Mouse (Mus musculus): ENCODE results near the gene Smim13. TPM values are rescaled to one million over a fixed set of nuclear protein-coding genes. Genes with fewer than 3 reads are reported as not detected.
"Not testable (repeated sequence)": the region's sequence is repeated elsewhere in the genome, so short reads cannot be mapped to it uniquely, and the experiment has no call there.

Smim13 gene
- 9.9 and 10.9 TPM in 2 replicates for polyA plus RNA-seq (2016; fragmentation: Nextera tagmentation; extraction: Ambion mirVana)

DNA sequence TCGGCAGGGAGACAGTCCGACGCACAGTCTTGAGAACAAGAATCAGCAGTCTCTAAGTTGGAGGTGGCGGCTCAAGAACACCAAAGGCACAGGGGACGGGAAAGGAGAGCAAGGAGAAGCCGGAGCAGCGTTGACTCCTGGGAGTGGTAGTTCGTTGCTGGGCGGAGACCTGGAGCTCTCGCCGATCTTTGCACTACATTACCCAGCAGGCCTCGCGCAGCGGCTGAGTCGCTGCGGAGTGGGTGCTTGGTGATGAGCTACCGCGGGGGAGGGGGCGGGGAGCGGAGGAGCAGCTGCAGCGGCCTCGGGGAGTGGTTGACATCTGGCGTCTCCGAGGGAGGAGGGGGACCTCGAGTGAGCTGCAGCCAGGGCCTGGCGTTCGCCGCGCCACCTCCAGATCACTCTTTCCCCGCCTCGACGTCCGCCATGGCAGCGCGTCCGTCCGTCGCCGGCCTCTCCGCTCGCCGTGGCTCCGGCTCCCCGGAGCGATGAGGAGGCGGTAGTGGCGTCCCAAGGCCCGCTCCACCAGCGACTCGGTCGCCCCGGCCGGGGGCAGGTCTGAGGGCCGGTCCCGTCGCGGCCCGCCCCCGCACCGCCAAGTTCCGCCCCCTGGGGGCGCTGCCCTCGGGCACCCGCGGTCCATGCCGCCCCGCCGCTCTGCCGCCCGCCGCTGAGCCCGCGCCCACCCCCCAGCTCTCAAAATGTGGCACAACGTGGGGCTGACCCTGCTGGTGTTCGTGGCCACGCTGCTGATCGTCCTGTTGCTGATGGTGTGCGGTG, at the start of gene Smim13:
Smim13 (plus strand) TSS at position 307 of the 780 bp plus-strand sequence.
- no peaks in the 10 kb centered on the region for H3K9me3 ChIP-seq (replicated peaks)
- under 1% methylated on average over 76 of the region's 78 CpGs for WGBS
- H3K27me3 ChIP-seq (ENCODE audit: low read depth, poor library complexity, severe bottlenecking), result no peaks in the 10 kb centered on the region
- peaks cover 19% of the 10 kb centered on the region for H3K4me1 ChIP-seq
- H3K27ac ChIP-seq (replicated peaks), result peak within 1 kb of the TSS; percentile 94
- no peaks in the 10 kb centered on the region for H3K36me3 ChIP-seq
- DNase-seq (ENCODE audit: low spot score), result peak; percentile 96
- peak within 1 kb of the TSS; percentile 82 for H3K4me3 ChIP-seq

DNA sequence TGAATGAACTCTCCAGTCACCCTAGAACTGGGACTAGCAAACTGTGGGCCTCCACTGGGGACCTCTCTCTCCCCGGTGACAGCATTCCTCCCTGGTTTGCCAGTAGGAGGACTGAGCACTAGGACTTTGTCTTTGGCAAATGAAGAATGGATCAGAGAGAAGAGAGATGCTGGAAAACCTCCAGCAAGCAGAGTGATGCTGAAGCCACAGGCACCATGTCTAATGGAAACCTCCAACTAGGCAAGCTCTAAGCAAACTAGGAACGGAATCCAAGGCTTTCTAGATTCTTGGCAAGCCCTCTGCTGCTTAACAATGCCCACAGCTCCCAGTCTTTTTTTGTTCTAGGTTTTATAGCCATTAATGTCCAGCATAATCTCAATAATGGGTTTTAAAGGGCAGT, 48.8 kb upstream of the Smim13 start:
- 90% methylated on average over 2 of the region's 2 CpGs for WGBS
- no peaks in the 10 kb centered on the region for H3K9me3 ChIP-seq (replicated peaks)
- no peak overlapping the region for H3K4me3 ChIP-seq
- H3K27ac ChIP-seq (replicated peaks), result no peak overlapping the region; the same call in 1 of the 2 replicates
- peaks cover 16% of the 10 kb centered on the region for H3K4me1 ChIP-seq
- H3K27me3 ChIP-seq (ENCODE audit: low read depth, poor library complexity, severe bottlenecking), result no peaks in the 10 kb centered on the region
- DNase-seq (ENCODE audit: low spot score), result no peak
- peaks cover 6% of the 10 kb centered on the region for H3K36me3 ChIP-seq

DNA sequence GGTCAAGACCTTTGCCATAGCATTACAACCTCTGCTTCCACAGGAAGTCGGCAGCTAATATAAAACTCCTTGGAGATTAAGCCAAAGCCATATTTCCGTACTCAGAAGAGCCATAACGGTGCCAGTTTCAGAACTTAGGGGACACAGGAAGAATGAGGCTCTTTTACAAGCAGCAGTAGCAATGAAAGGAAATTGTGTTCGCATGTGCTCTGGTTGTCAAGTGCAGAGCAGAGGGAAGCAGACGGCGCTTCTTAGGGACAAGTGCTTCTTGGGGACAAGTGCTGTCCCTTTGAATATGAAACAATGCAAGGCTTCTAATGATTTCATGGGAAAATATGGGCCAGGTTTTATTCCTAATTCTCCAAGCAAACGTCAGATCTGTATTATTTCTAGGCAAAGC, 46.4 kb upstream of the Smim13 start:
- no peak for DNase-seq (ENCODE audit: low spot score)
- Histone ChIP-seq H3K4me3 (no peak overlapping the region), H3K27me3 (ENCODE audit: low read depth, poor library complexity, severe bottlenecking) (no peaks in the 10 kb centered on the region), H3K9me3 (replicated peaks) (no peaks in the 10 kb centered on the region), H3K4me1 (peaks cover 16% of the 10 kb centered on the region), H3K36me3 (no peaks in the 10 kb centered on the region), H3K27ac (replicated peaks) (no peak overlapping the region)
- WGBS, result 77% methylated on average over 7 of the region's 7 CpGs

DNA sequence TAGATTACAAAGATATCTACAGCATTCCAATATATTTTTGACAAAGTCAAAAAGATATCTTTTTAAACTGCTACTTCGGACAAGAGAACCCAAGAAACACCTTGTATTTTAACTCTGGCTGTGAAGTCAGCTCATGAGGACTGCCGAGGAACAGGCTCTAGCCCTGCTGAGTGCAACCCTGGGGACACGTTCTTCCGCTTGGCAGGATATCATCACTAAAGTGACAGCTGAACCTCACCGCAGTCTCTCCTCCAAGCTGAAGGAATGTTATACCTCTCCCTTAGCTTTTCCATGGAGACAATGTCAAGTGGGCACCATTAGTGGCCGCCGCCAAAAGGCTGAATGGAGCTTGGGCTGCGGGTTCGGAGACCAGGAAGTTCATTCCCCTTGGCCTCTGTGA, 46.0 kb upstream of the Smim13 start:
- 81% methylated on average over 9 of the region's 9 CpGs for WGBS
- no peaks in the 10 kb centered on the region for H3K36me3 ChIP-seq
- no peak overlapping the region for H3K27ac ChIP-seq (replicated peaks)
- H3K4me1 ChIP-seq, result peaks cover 16% of the 10 kb centered on the region
- DNase-seq (ENCODE audit: low spot score), result no peak
- H3K4me3 ChIP-seq, result no peak overlapping the region
- H3K9me3 ChIP-seq (replicated peaks), result no peaks in the 10 kb centered on the region
- H3K27me3 ChIP-seq (ENCODE audit: low read depth, poor library complexity, severe bottlenecking), result no peaks in the 10 kb centered on the region

DNA sequence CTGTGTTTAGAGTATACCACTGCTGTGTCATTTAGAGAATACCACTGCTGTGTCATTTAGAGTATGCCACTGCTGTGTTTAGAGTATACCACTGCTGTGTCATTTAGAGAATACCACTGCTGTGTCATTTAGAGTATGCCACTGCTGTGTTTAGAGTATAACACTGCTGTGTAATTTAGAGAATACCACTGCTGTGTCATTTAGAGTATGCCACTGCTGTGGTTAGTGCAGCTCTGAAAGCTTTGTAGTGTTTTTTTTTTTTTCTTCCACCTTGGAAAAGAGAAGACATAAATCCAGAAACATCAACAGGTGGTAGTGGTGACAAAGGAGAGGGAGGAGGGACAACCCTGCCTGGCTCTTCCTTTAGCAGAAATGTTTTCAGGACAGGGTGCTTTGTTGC, 44.1 kb upstream of the Smim13 start:
- H3K27me3 ChIP-seq (ENCODE audit: low read depth, poor library complexity, severe bottlenecking); H3K27ac ChIP-seq (replicated peaks); H3K36me3 ChIP-seq; DNase-seq (ENCODE audit: low spot score); H3K9me3 ChIP-seq (replicated peaks); H3K4me3 ChIP-seq: not testable (repeated sequence)
- H3K4me1 ChIP-seq, result peaks cover 16% of the 10 kb centered on the region

DNA sequence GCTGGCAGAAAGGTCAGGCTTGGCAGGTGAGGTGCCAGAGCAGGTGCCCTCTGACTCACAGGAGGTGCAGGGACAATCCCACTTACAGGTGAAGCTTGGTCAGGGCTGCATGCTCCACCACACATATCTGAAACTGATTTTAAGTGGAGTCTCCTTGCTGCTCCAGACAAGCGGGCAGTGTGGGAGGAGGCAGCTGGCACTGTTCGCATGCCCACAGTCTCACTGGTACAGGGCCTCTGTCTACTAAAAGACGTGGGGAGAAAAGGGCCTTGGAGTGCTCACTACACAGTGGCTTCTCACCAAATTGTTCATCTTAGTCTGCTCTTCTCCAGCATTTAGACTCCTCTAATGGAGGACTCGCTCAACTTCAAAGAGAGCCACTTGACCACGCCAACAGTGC, 43.4 kb upstream of the Smim13 start:
- Histone ChIP-seq H3K27me3 (ENCODE audit: low read depth, poor library complexity, severe bottlenecking) (no peaks in the 10 kb centered on the region), H3K4me1 (peaks cover 16% of the 10 kb centered on the region), H3K36me3 (no peaks in the 10 kb centered on the region), H3K27ac (replicated peaks) (no peak overlapping the region), H3K9me3 (replicated peaks) (no peaks in the 10 kb centered on the region), H3K4me3 (no peak overlapping the region)
- DNase-seq (ENCODE audit: low spot score), result no peak
- 86% methylated on average over 5 of the region's 5 CpGs for WGBS

DNA sequence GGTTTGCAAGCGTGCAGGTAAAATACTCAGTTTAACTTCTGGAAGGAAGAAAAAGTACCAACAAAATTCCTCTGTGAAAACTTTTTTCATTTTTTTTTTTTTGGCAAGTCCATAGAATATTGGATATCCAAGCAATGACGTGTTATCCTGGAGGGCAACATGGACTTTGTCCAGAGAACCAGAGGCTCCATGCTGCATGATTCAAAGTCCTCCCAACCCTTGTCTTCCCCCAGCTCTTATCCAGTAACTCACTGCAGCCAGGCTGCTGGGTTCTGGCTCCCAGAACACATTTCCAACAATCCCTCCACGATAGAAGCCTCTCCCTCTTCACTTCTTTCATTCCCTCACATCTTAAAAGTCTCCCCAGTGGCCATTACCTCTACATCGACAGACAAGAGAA, 38.4 kb upstream of the Smim13 start:
- Histone ChIP-seq H3K9me3 (replicated peaks) (no peaks in the 10 kb centered on the region), H3K36me3 (no peaks in the 10 kb centered on the region), H3K4me1 (peaks cover 3% of the 10 kb centered on the region; the same call in 1 of the 2 replicates), H3K4me3 (no peak overlapping the region), H3K27me3 (ENCODE audit: low read depth, poor library complexity, severe bottlenecking) (no peaks in the 10 kb centered on the region), H3K27ac (replicated peaks) (no peak overlapping the region)
- DNase-seq (ENCODE audit: low spot score), result no peak
- WGBS, result 88% methylated on average over 4 of the region's 4 CpGs

DNA sequence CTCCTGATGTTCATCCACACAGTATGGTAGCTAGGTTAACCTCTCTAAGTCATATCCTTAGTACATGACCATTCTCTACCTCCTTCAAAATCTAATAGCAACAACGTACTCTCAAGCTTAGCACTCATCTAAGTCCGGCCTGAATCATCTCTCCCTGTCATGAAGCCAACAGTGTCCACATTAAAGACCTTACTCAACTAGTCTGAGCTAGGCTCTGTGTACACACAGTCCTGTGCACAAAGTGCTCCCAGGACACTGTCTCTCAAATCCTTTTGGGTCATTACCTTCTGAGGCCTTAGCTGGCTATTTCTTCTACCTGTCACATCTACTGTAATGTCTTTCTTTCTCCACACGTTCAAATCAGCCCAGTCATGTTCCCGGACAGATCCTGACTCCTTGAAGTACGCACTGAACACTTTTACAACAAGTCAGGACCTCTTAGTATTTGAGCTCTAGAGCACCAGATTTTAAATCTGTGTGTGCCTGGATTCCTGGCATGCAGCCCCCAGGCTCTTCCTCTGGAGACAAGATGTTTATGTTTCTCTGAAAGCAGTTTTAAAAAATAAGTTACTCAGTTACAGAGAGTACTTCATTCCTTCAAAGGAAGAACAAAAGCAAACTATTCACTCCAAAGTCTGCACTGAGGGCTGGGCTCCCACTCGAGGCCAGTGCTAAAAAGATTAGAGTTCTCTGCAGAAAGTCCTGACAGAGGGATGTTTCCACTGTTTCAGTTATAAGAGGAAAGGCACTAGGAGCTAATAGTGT, 36.9 kb upstream of the Smim13 start:
- no peak for DNase-seq (ENCODE audit: low spot score)
- no peaks in the 10 kb centered on the region for H3K9me3 ChIP-seq (replicated peaks)
- H3K4me3 ChIP-seq, result no peak overlapping the region
- H3K4me1 ChIP-seq, result peaks cover 3% of the 10 kb centered on the region; the same call in 1 of the 2 replicates
- no peaks in the 10 kb centered on the region for H3K36me3 ChIP-seq
- 82% methylated on average over 6 of the region's 6 CpGs for WGBS
- no peaks in the 10 kb centered on the region for H3K27me3 ChIP-seq (ENCODE audit: low read depth, poor library complexity, severe bottlenecking)
- H3K27ac ChIP-seq (replicated peaks), result no peak overlapping the region; the same call in 1 of the 2 replicates

DNA sequence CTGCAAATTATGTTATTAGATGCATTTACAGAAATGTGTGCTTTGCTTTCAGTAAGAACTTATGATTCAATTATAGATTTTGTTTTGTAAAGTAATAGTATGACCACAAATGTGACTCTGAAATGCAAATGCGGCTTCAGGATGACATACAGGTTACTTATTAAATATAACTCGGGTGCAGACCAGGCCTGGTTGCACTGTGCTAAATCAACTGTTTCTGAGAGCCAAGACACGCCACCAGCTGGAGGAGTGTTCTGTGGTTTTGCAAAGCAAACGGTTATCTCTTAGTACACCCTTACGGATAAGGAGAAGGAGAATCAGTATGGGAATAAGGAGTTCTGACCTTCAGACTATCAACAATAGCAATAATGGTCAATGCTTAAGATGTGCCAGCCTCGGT, 34.0 kb upstream of the Smim13 start:
- H3K27ac ChIP-seq (replicated peaks), result no peak overlapping the region
- peaks cover 21% of the 10 kb centered on the region for H3K4me1 ChIP-seq
- WGBS, result 90% methylated on average over 6 of the region's 6 CpGs
- DNase-seq (ENCODE audit: low spot score), result no peak
- peaks cover 2% of the 10 kb centered on the region; the same call in 1 of the 2 replicates for H3K9me3 ChIP-seq (replicated peaks)
- no peak overlapping the region for H3K4me3 ChIP-seq
- H3K27me3 ChIP-seq (ENCODE audit: low read depth, poor library complexity, severe bottlenecking), result no peaks in the 10 kb centered on the region
- H3K36me3 ChIP-seq, result no peaks in the 10 kb centered on the region

DNA sequence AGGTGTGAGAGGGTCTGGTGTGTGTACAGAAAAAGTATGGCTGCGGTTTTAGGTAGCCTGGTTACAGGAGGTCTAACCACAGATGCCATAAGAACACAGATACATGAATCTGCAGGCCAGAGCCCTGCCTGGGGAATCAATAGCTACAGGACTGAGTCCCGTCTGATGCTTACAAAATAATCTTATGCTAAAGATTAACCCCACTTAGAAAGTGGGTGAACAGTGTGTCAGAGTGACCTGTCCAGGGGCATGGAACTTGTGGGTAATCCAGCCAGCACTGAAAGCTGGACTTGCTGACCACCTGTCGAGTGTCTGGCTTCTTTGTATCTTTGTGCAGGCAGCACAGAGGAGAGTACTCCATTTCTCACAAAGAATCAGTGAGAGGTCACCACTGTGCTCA, 33.4 kb upstream of the Smim13 start:
- no peak for DNase-seq (ENCODE audit: low spot score)
- Histone ChIP-seq H3K36me3 (no peaks in the 10 kb centered on the region), H3K4me1 (peaks cover 21% of the 10 kb centered on the region), H3K27ac (replicated peaks) (no peak overlapping the region), H3K9me3 (replicated peaks) (peaks cover 6% of the 10 kb centered on the region; the same call in 1 of the 2 replicates), H3K27me3 (ENCODE audit: low read depth, poor library complexity, severe bottlenecking) (no peaks in the 10 kb centered on the region), H3K4me3 (no peak overlapping the region)
- WGBS, result 68% methylated on average over 3 of the region's 3 CpGs

DNA sequence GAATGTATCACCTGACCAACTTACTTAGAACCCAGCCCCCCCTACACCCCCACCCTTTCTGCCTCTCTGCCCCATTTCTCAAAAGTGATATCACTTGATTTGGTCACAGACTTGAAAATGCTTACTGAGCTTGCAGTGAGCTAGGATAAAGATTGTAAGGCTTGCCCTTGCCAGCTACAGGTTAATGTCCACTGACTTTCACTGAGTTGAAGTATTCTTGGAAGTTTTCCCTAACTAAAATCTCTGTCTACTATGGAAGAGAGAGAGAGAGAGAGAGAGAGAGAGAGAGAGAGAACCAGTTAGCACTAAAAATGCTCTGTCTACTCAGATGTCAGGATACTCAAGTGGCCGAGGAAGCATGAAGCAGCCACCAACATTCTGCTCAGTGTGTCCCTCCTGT, 30.6 kb upstream of the Smim13 start:
- Histone ChIP-seq H3K4me1 (peaks cover 17% of the 10 kb centered on the region), H3K36me3 (no peaks in the 10 kb centered on the region), H3K4me3 (peak overlapping the region; percentile 73), H3K9me3 (replicated peaks) (peaks cover 30% of the 10 kb centered on the region; the same call in 1 of the 2 replicates), H3K27me3 (ENCODE audit: low read depth, poor library complexity, severe bottlenecking) (no peaks in the 10 kb centered on the region), H3K27ac (replicated peaks) (0 out of 2 replicates have a peak overlapping the region, but pooled peaks have one; percentile 94)
- DNase-seq (ENCODE audit: low spot score), result no peak
- 52% methylated on average over 1 of the region's 1 CpGs for WGBS

DNA sequence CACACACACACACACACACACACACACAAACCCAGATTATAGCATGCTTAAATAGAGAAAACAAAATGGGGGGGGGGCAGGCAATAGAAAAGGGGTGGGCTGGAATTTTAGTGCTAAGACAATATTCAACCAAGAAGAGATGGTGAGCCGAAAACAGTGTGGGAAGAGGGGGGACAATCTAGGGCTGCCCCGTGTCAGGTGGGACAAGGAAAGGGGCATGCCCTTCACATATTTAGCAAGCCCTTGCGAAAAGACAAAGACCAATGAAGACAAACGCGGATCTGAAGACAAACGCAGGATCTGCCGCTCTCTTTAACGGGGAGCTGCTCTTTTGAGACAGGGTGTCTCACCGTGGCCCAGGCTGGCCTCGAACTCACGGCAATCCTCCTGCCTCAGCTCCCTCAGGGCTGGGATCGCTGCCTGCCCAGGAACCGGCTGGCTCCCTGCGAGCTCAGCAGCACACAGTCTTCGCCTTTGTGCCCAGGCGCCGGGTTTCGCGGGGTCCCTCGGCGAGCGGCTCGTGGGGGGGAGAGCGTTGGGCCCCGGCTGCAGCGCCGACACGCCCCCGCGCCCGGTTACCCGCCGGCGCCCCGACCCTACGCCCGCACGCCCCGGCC, 29.8 kb upstream of the Smim13 start:
- H3K36me3 ChIP-seq, result no peaks in the 10 kb centered on the region
- H3K27me3 ChIP-seq (ENCODE audit: low read depth, poor library complexity, severe bottlenecking), result no peaks in the 10 kb centered on the region
- H3K4me1 ChIP-seq, result peaks cover 17% of the 10 kb centered on the region
- DNase-seq (ENCODE audit: low spot score), result peak; percentile 78
- 2% methylated on average over 39 of the region's 39 CpGs for WGBS
- peak overlapping the region; percentile 94 for H3K27ac ChIP-seq (replicated peaks)
- H3K9me3 ChIP-seq (replicated peaks), result peaks cover 30% of the 10 kb centered on the region; the same call in 1 of the 2 replicates
- peak overlapping the region; percentile 73 for H3K4me3 ChIP-seq
